Mouse (Mus musculus): ENCODE data around the gene Syne1. TPM values are rescaled to one million over a fixed set of nuclear protein-coding genes. Genes with fewer than 3 reads are reported as not detected.

Syne1 gene
- total and polyA plus RNA-seq, 2 experiments from 2014 or later: 18.7 to 93.3 TPM

GRCm38 (mm10) chr10:5163286-5163685 lies 388.0 kb downstream of the Syne1 start:
- Histone ChIP-seq H3K27ac (no peak overlapping the region), H3K4me1 (ENCODE audit: insufficient read depth, low read length) (no peaks in the 10 kb centered on the region), H3K9me3 (ENCODE audit: low read length) (no peaks in the 10 kb centered on the region), H3K9ac (replicated peaks; ENCODE audit: low read length) (no peak overlapping the region), H3K27me3 (ENCODE audit: insufficient read depth, low read length) (no peaks in the 10 kb centered on the region), H3K36me3 (ENCODE audit: insufficient read depth, low read length) (peaks cover 14% of the 10 kb centered on the region; the same call in 1 of the 2 replicates), H3K4me3 (ENCODE audit: low read length) (no peak overlapping the region), H3K4me2 (ENCODE audit: low read depth, low read length) (no peak overlapping the region)
- ATAC-seq (no peak), DNase-seq (ENCODE audit: low spot score) (no peak)
- TF ChIP-seq CTCF (IDR thresholded peaks at IDR 0.05; ENCODE audit: low read depth): no peak
- 70% methylated on average over 3 of the region's 3 CpGs for WGBS

- 57% methylated on average over 12 of the region's 12 CpGs for WGBS
- Histone ChIP-seq H3K36me3 (ENCODE audit: insufficient read depth, low read length) (peaks cover 4% of the 10 kb centered on the region; the same call in 1 of the 2 replicates), H3K4me2 (ENCODE audit: low read depth, low read length) (no peak overlapping the region), H3K9me3 (ENCODE audit: low read length) (no peaks in the 10 kb centered on the region), H3K4me1 (ENCODE audit: insufficient read depth, low read length) (no peaks in the 10 kb centered on the region), H3K27ac (no peak overlapping the region), H3K27me3 (ENCODE audit: insufficient read depth, low read length) (no peaks in the 10 kb centered on the region), H3K9ac (replicated peaks; ENCODE audit: low read length) (no peak overlapping the region), H3K4me3 (ENCODE audit: low read length) (no peak overlapping the region)
- peak; percentile 52 for ATAC-seq
- peak; percentile 85 for DNase-seq (ENCODE audit: low spot score)
- TF ChIP-seq CTCF (IDR thresholded peaks at IDR 0.05; ENCODE audit: low read depth): peak; percentile 78
Measured at GRCm38 (mm10) chr10:5161394-5161872, 389.8 kb downstream of the Syne1 start.

- Histone ChIP-seq H3K36me3 (ENCODE audit: insufficient read depth, low read length) (peaks cover 4% of the 10 kb centered on the region; the same call in 1 of the 2 replicates), H3K4me2 (ENCODE audit: low read depth, low read length) (no peak overlapping the region), H3K4me1 (ENCODE audit: insufficient read depth, low read length) (no peaks in the 10 kb centered on the region), H3K27ac (no peak overlapping the region), H3K27me3 (ENCODE audit: insufficient read depth, low read length) (no peaks in the 10 kb centered on the region), H3K4me3 (ENCODE audit: low read length) (no peak overlapping the region), H3K9ac (replicated peaks; ENCODE audit: low read length) (no peak overlapping the region), H3K9me3 (ENCODE audit: low read length) (no peaks in the 10 kb centered on the region)
- DNase-seq (ENCODE audit: low spot score): no peak
- 69% methylated on average over 8 of the region's 8 CpGs for WGBS
- no peak for ATAC-seq
- TF ChIP-seq CTCF (IDR thresholded peaks at IDR 0.05; ENCODE audit: low read depth): no peak
Measured at GRCm38 (mm10) chr10:5159679-5160078, 391.6 kb downstream of the Syne1 start.

GRCm38 (mm10) chr10:5153047-5153446 lies 398.2 kb downstream of the Syne1 start:
- TF ChIP-seq CTCF (IDR thresholded peaks at IDR 0.05; ENCODE audit: low read depth): no peak

GRCm38 (mm10) chr10:5141471-5141870 lies 409.8 kb downstream of the Syne1 start:
- Histone ChIP-seq H3K4me1 (ENCODE audit: insufficient read depth, low read length) (no peaks in the 10 kb centered on the region), H3K4me3 (ENCODE audit: low read length) (no peak overlapping the region), H3K36me3 (ENCODE audit: insufficient read depth, low read length) (peaks cover 25% of the 10 kb centered on the region; the same call in 1 of the 2 replicates), H3K9ac (replicated peaks; ENCODE audit: low read length) (no peak overlapping the region), H3K27me3 (ENCODE audit: insufficient read depth, low read length) (no peaks in the 10 kb centered on the region), H3K9me3 (ENCODE audit: low read length) (no peaks in the 10 kb centered on the region), H3K4me2 (ENCODE audit: low read depth, low read length) (no peak overlapping the region), H3K27ac (no peak overlapping the region)
- TF ChIP-seq CTCF (IDR thresholded peaks at IDR 0.05; ENCODE audit: low read depth): no peak
- WGBS: 92% methylated on average over 5 of the region's 5 CpGs
- DNase-seq (ENCODE audit: low spot score): no peak
- no peak for ATAC-seq

More at GRCm38 (mm10) chr10:5153047-5153446, 398.2 kb downstream of the Syne1 start:
- Histone ChIP-seq H3K9me3 (ENCODE audit: low read length) (no peaks in the 10 kb centered on the region), H3K4me3 (ENCODE audit: low read length) (no peak overlapping the region), H3K4me1 (ENCODE audit: insufficient read depth, low read length) (no peaks in the 10 kb centered on the region), H3K4me2 (ENCODE audit: low read depth, low read length) (no peak overlapping the region), H3K27ac (no peak overlapping the region), H3K9ac (replicated peaks; ENCODE audit: low read length) (no peak overlapping the region), H3K27me3 (ENCODE audit: insufficient read depth, low read length) (no peaks in the 10 kb centered on the region), H3K36me3 (ENCODE audit: insufficient read depth, low read length) (no peaks in the 10 kb centered on the region; the same call in 1 of the 2 replicates)
- no peak for ATAC-seq
- DNase-seq (ENCODE audit: low spot score): no peak
- WGBS: 92% methylated on average over 6 of the region's 6 CpGs

GRCm38 (mm10) chr10:5139932-5140264 lies 411.4 kb downstream of the Syne1 start:
- DNase-seq (ENCODE audit: low spot score) (no peak), ATAC-seq (no peak)
- H3K27ac ChIP-seq: no peak overlapping the region
- no peak overlapping the region for H3K4me3 ChIP-seq (ENCODE audit: low read length)
- no peaks in the 10 kb centered on the region for H3K9me3 ChIP-seq (ENCODE audit: low read length)
- H3K4me1 ChIP-seq (ENCODE audit: insufficient read depth, low read length): no peaks in the 10 kb centered on the region
- 84% methylated on average over 4 of the region's 4 CpGs for WGBS
- no peaks in the 10 kb centered on the region for H3K27me3 ChIP-seq (ENCODE audit: insufficient read depth, low read length)
- H3K9ac ChIP-seq (replicated peaks; ENCODE audit: low read length): no peak overlapping the region
- no peak overlapping the region for H3K4me2 ChIP-seq (ENCODE audit: low read depth, low read length)
- no peak for TF ChIP-seq CTCF (IDR thresholded peaks at IDR 0.05; ENCODE audit: low read depth)
- H3K36me3 ChIP-seq (ENCODE audit: insufficient read depth, low read length): peaks cover 18% of the 10 kb centered on the region; the same call in 1 of the 2 replicates

- Histone ChIP-seq H3K4me1 (ENCODE audit: insufficient read depth, low read length) (no peaks in the 10 kb centered on the region), H3K27ac (no peak overlapping the region), H3K36me3 (ENCODE audit: insufficient read depth, low read length) (peaks cover 18% of the 10 kb centered on the region; the same call in 1 of the 2 replicates), H3K4me2 (ENCODE audit: low read depth, low read length) (no peak overlapping the region), H3K9me3 (ENCODE audit: low read length) (no peaks in the 10 kb centered on the region), H3K4me3 (ENCODE audit: low read length) (no peak overlapping the region), H3K9ac (replicated peaks; ENCODE audit: low read length) (no peak overlapping the region), H3K27me3 (ENCODE audit: insufficient read depth, low read length) (no peaks in the 10 kb centered on the region)
- TF ChIP-seq CTCF (IDR thresholded peaks at IDR 0.05; ENCODE audit: low read depth): no peak
- ATAC-seq (no peak), DNase-seq (ENCODE audit: low spot score) (no peak)
- 90% methylated on average over 3 of the region's 3 CpGs for WGBS
Measured at GRCm38 (mm10) chr10:5139246-5139931, 411.9 kb downstream of the Syne1 start.
